Mouse (Mus musculus): ENCODE measurements around the gene Asb3. TPM values are rescaled to one million over a fixed set of nuclear protein-coding genes. Genes with fewer than 3 reads are reported as not detected.

The Asb3 gene
- polyA plus RNA-seq, 1 experiment from 2014 or later = 12.5 TPM

DNA sequence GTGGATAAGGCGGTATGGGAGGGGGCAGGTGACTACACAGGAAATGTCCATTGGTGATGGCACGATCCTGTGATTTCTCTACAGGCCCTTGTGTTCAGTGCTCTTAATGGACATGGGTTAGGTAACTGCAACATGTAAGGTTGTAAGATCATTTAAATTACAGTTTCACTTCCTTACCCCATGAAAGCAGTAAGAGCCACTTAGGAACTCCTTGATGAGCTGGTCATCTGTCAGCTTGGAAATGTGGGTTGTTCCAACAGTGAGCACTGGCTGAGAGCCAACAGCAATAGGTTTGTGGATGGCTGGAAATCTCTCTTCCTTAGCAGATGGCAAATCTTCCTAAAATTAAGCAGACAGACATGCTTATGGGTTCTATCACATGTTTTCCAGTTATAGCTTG, 58.3 kb downstream of the Asb3 start:
- H3K36me3 ChIP-seq = peaks cover 60% of the 10 kb centered on the region

GRCm38 (mm10) chr11:30952829-30953228, 67.6 kb downstream of the Asb3 start:
- peaks cover 34% of the 10 kb centered on the region for H3K36me3 ChIP-seq
- H3K27me3 ChIP-seq = no peaks in the 10 kb centered on the region
- H3K9me3 ChIP-seq (replicated peaks) = no peaks in the 10 kb centered on the region
- WGBS (ENCODE audit: insufficient replicate concordance) = 47% methylated on average over 5 of the region's 5 CpGs
- H3K4me2 ChIP-seq = peak overlapping the region; percentile 73
- peak overlapping the region; percentile 92 for H3K27ac ChIP-seq
- H3K9ac ChIP-seq = peak overlapping the region; percentile 92
- peaks cover 20% of the 10 kb centered on the region for H3K4me1 ChIP-seq (replicated peaks)
- peak overlapping the region; percentile 85 for H3K4me3 ChIP-seq (replicated peaks)
- DNase-seq (peak; percentile 33), ATAC-seq (ENCODE audit: low read depth) (0 out of 2 replicates have a peak, but pooled peaks have one; percentile 24)

More for the DNA sequence above, 58.3 kb downstream of the Asb3 start:
- DNase-seq = no peak
- Histone ChIP-seq H3K4me3 (replicated peaks) (no peak overlapping the region), H3K9me3 (replicated peaks) (no peaks in the 10 kb centered on the region), H3K27ac (no peak overlapping the region), H3K4me1 (replicated peaks) (no peaks in the 10 kb centered on the region), H3K27me3 (no peaks in the 10 kb centered on the region), H3K4me2 (no peak overlapping the region), H3K9ac (no peak overlapping the region)
- 82% methylated on average over 2 of the region's 2 CpGs for WGBS (ENCODE audit: insufficient replicate concordance)
- no peak for ATAC-seq (ENCODE audit: low read depth)

DNA sequence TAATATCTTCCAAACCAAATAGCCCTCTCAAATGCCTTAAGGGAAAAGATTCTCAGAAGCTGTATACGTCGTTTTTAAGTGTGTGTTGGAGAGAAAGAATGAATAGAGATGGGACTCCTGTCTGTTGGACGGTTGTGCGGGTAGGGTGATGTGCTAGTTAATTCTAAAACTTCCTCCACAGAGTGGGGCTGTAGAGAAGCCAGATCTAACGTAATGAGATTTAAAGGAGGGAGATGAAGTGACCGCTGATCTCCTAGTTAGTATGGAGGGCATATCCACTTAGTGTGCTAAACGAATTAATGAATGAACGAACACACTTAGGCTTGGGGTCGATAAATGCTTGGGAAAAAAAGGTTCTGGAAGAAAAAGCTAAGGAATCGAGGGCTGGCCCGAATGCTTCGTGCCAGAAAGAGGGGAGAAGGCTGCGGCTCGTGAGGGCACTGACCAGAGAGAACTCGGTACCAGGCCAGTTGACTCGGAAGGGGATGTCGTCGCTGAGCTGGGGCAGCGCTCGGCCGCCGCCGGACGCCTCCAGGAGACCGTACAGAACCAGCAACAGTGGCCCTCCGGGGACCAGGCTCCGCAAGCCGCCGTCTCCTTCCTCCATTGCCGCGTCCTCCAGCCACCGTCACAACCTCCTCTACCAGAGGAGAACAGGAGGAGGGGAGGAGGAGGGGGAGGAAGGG, 68.4 kb downstream of the Asb3 start:
- Histone ChIP-seq H3K4me3 (replicated peaks) (peak overlapping the region; percentile 85), H3K36me3 (peaks cover 29% of the 10 kb centered on the region), H3K4me2 (peak overlapping the region; percentile 73), H3K4me1 (replicated peaks) (peaks cover 20% of the 10 kb centered on the region), H3K27ac (peak overlapping the region; percentile 92), H3K9me3 (replicated peaks) (no peaks in the 10 kb centered on the region), H3K9ac (peak overlapping the region; percentile 92), H3K27me3 (no peaks in the 10 kb centered on the region)
- WGBS (ENCODE audit: insufficient replicate concordance) = 1% methylated on average over 24 of the region's 32 CpGs
- DNase-seq (peak; percentile 40), ATAC-seq (ENCODE audit: low read depth) (peak; percentile 80)

DNA sequence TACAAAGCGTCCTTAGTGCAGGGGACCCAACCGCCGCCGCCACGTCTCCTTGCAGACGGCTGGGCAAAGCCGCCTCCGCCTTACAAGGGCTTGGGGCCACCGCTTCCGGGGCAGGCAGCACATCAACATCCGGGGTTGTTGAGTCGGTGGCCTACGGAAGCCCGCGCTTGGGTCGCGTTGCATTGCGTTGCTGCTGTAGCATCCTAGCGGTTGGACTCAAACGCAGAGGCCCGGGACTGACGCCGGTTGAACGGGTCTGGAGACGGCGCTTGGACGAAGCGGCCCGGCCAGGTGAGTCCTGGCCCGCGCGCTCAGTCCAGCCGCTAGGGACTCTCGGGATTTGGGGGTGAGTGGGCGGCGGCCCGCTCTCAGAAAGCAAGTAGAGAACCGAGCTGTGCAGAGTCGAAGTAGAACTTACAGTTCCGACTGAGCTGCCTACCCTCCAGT, 69.1 kb downstream of the Asb3 start, which contains the start of gene Erlec1:
TSS of gene Erlec1 (minus strand) at position 57 of the 447 bp plus-strand sequence.
- Histone ChIP-seq H3K27ac (peak within 1 kb of the TSS; percentile 92), H3K9me3 (replicated peaks) (no peaks in the 10 kb centered on the region), H3K27me3 (no peaks in the 10 kb centered on the region), H3K4me2 (peak within 1 kb of the TSS; percentile 84), H3K9ac (peak within 1 kb of the TSS; percentile 92), H3K4me3 (replicated peaks) (peak within 1 kb of the TSS; percentile 85), H3K36me3 (peaks cover 24% of the 10 kb centered on the region), H3K4me1 (replicated peaks) (peaks cover 20% of the 10 kb centered on the region)
- DNase-seq (peak; percentile 80), ATAC-seq (ENCODE audit: low read depth) (peak; percentile 94)
- WGBS (ENCODE audit: insufficient replicate concordance) = under 1% methylated on average over 40 of the region's 40 CpGs

DNA sequence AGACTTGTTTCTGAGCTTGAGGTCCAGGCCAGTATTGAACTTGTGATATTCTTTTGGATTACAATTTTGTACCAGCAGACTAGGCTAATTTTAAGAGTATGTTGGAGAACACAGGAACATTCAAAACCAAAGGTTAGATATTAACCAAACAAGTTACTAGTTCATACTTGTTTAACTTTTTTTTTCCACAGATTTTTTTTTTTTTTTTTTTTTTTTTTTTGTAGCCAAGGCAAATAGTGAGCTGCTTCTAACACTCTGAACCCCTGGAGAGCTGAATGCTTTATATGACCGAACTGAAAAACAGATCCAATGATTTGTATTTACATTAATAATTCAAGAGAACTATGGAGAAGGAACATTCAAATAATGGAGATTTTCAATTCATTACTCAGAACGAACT, 100.0 kb downstream of the Asb3 start:
- Histone ChIP-seq H3K27ac (peak overlapping the region; percentile 92), H3K4me2 (peak overlapping the region; percentile 74), H3K36me3 (peaks cover 11% of the 10 kb centered on the region), H3K27me3 (no peaks in the 10 kb centered on the region), H3K9me3 (replicated peaks) (no peaks in the 10 kb centered on the region), H3K9ac (peak overlapping the region; percentile 93), H3K4me3 (replicated peaks) (peak overlapping the region; percentile 74), H3K4me1 (replicated peaks) (peaks cover 24% of the 10 kb centered on the region)
- ATAC-seq (ENCODE audit: low read depth) = no peak
- DNase-seq = no peak
- 36% methylated on average over 2 of the region's 2 CpGs for WGBS (ENCODE audit: insufficient replicate concordance)

DNA sequence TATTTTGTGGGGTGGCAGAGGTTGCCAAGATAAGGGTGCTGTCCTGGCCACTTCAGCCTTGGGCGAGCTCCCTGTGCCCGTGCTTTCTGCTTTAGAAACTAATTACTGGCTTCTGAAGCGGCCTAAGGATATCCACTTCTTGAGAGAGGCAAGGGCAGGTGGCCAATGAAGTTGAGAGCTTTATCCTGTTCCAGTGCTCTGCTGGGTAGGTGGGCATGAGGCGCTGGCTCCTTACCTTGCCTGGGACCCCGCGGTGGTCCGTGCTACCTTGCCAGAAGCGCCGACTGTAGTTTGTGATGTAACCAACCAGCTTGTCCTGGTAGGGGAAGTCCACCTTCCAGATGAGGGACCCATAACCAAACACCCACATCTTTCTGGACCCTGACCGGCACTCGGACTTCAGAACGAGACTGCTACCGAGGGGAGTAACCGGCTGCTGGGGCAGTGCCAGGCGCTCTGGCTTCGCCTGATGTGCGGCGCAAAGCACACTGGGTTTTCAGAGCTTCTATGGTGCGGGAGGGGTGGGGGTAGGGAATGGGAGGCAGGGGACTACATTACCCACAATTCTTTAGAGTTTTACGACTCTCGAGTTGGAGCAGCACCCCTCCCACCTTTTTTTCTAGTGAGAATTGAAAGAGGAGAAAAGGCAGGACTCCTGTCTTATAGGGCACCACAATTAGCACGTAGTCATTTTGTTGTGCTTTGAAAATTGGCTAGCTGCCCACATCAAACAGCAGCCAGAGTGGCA, 100.8 kb downstream of the Asb3 start, which contains the start of gene Chac2:
TSS of gene Chac2 (minus strand) at position 474 of the 748 bp plus-strand sequence.
- Histone ChIP-seq H3K4me2 (peak within 1 kb of the TSS; percentile 74), H3K4me3 (replicated peaks) (peak within 1 kb of the TSS; percentile 74), H3K27me3 (no peaks in the 10 kb centered on the region), H3K36me3 (peaks cover 10% of the 10 kb centered on the region), H3K27ac (peak within 1 kb of the TSS; percentile 92), H3K4me1 (replicated peaks) (peaks cover 24% of the 10 kb centered on the region), H3K9ac (peak within 1 kb of the TSS; percentile 93), H3K9me3 (replicated peaks) (no peaks in the 10 kb centered on the region)
- WGBS (ENCODE audit: insufficient replicate concordance) = under 1% methylated on average over 22 of the region's 22 CpGs
- DNase-seq = peak; percentile 78
- ATAC-seq (ENCODE audit: low read depth) = peak; percentile 99

- peak overlapping the region; percentile 92 for H3K27ac ChIP-seq
- peaks cover 21% of the 10 kb centered on the region for H3K4me1 ChIP-seq (replicated peaks)
- peak overlapping the region; percentile 93 for H3K9ac ChIP-seq
- no peaks in the 10 kb centered on the region for H3K9me3 ChIP-seq (replicated peaks)
- H3K36me3 ChIP-seq = peaks cover 10% of the 10 kb centered on the region
- DNase-seq = no peak
- peak overlapping the region; percentile 74 for H3K4me3 ChIP-seq (replicated peaks)
- H3K27me3 ChIP-seq = no peaks in the 10 kb centered on the region
- H3K4me2 ChIP-seq = peak overlapping the region; percentile 74
- ATAC-seq (ENCODE audit: low read depth) = peak; percentile 72
- 0% methylated on average over 2 of the region's 2 CpGs for WGBS (ENCODE audit: insufficient replicate concordance)
These were observed 101.4 kb downstream of the Asb3 start for GRCm38 (mm10) chr11:30986625-30987017.

- no peak overlapping the region for H3K9ac ChIP-seq
- H3K27me3 ChIP-seq = no peaks in the 10 kb centered on the region
- no peaks in the 10 kb centered on the region for H3K9me3 ChIP-seq (replicated peaks)
- ATAC-seq (ENCODE audit: low read depth) (peak; percentile 59), DNase-seq (peak; percentile 58)
- H3K4me2 ChIP-seq = no peak overlapping the region
- peaks cover 42% of the 10 kb centered on the region for H3K4me1 ChIP-seq (replicated peaks)
- H3K27ac ChIP-seq = no peak overlapping the region
- no peaks in the 10 kb centered on the region for H3K36me3 ChIP-seq
- 58% methylated on average over 3 of the region's 3 CpGs for WGBS (ENCODE audit: insufficient replicate concordance)
- no peak overlapping the region for H3K4me3 ChIP-seq (replicated peaks)
These were observed 111.5 kb downstream of the Asb3 start for GRCm38 (mm10) chr11:30996670-30997069.

DNA sequence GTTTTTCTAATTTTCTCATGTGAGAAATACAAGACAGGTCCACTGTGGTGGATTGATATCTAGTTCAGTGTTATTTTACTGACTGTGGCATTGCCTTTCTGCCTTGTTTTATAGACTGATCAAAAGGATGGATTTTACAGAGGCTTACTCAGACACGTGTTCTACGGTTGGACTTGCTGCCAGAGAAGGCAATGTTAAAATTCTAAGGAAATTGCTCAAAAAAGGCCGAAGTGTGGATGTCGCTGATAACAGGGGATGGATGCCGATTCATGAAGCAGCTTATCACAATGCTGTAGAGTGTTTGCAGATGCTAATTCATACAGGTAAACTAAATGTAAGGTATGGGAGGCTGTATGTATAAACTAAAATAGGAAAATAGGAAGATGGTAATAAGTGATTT, 113.0 kb downstream of the Asb3 start:
- Histone ChIP-seq H3K9me3 (replicated peaks) (no peaks in the 10 kb centered on the region), H3K27me3 (no peaks in the 10 kb centered on the region), H3K9ac (peak overlapping the region; percentile 44), H3K36me3 (no peaks in the 10 kb centered on the region), H3K4me1 (replicated peaks) (peaks cover 55% of the 10 kb centered on the region), H3K4me3 (replicated peaks) (no peak overlapping the region), H3K27ac (peak overlapping the region; percentile 90), H3K4me2 (peak overlapping the region; percentile 34)
- 30% methylated on average over 5 of the region's 5 CpGs for WGBS (ENCODE audit: insufficient replicate concordance)
- ATAC-seq (ENCODE audit: low read depth) (peak; percentile 67), DNase-seq (peak; percentile 43)

DNA sequence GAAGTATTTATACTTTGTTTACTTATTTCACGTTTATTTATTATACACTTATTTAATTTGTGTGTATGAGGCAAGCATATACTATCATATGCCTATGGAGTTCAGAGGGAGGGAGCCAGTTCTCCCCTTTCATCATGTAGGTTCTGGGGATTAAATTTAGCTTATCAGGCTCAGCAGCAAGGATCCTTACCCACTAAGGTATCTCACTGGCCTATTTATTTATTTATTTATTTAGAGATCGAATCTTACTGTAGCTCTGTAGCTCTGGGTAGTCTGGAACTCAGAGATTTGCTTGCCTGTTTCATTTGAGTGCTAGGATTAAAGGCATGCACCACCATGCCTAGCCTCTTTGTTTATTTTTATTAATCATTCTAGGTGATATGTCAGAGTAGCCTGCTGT, 113.5 kb downstream of the Asb3 start:
- Histone ChIP-seq H3K4me2 (peak overlapping the region; percentile 7), H3K4me3 (replicated peaks) (no peak overlapping the region), H3K27me3 (no peaks in the 10 kb centered on the region), H3K9me3 (replicated peaks) (no peaks in the 10 kb centered on the region), H3K36me3 (no peaks in the 10 kb centered on the region), H3K9ac (peak overlapping the region; percentile 24), H3K4me1 (replicated peaks) (peaks cover 58% of the 10 kb centered on the region), H3K27ac (peak overlapping the region; percentile 90)
- DNase-seq (no peak), ATAC-seq (ENCODE audit: low read depth) (peak; percentile 56)
- WGBS (ENCODE audit: insufficient replicate concordance) = 34% methylated on average over 2 of the region's 2 CpGs

GRCm38 (mm10) chr11:31000028-31000427, 114.8 kb downstream of the Asb3 start:
- WGBS (ENCODE audit: insufficient replicate concordance) = 20% methylated on average over 2 of the region's 2 CpGs
- Histone ChIP-seq H3K4me3 (replicated peaks) (no peak overlapping the region), H3K4me2 (0 out of 2 replicates have a peak overlapping the region, but pooled peaks have one; percentile 0), H3K4me1 (replicated peaks) (peaks cover 58% of the 10 kb centered on the region), H3K27me3 (no peaks in the 10 kb centered on the region), H3K36me3 (no peaks in the 10 kb centered on the region), H3K27ac (peak overlapping the region; percentile 90), H3K9ac (peak overlapping the region; percentile 39; the same call in 1 of the 2 replicates), H3K9me3 (replicated peaks) (no peaks in the 10 kb centered on the region)
- peak; percentile 38 for DNase-seq
- no peak for ATAC-seq (ENCODE audit: low read depth)
